Mouse (Mus musculus): ENCODE results near the gene Gm45234.

GRCm38 (mm10) chr6:124696441-124697150 is 59.2 kb downstream of the Gm45234 start:
- no peak for TF ChIP-seq CTCF (IDR thresholded peaks at IDR 0.05; ENCODE audit: low read depth)
- TF ChIP-seq EP300 (IDR thresholded peaks at IDR 0.05; ENCODE audit: low read depth), result no peak

Measured in liver, postnatal 0 days (tissue).